In the genomic region with DNA sequence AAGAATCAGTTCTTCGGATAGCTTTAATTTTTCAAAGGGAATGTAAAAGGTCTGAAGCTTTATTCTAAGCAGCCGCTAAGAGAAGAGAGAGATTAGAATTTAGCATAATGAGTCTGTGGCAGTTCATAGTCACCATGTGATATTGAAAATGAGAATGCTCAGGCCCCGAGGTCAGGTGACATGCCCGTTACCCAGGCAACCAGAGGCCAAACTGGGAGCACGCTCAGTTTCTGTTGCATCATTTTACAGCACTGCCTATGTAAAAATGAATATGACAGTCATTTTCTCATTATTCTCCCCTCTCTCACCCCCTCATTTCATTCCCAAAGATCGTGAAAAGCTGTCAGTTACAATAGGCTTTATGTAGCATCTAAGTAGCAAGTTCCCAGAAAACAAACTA, we compare ENCODE assay signal across 13 mouse cellular contexts. TPM values are rescaled to one million over a fixed set of nuclear protein-coding genes. Genes with fewer than 3 reads are reported as not detected.
DNase-seq lines count a peak whose midpoint lies in the region; ATAC-seq and TF ChIP-seq lines count a peak whose summit lies in the region.
"Had no signal": no experiment of that assay in that cellular context is flagged by ENCODE, and none has a peak within 500 bp of the region (broad histone marks: within the 10 kb centered on the region; RNA-seq: fewer than 3 reads in every experiment).

No protein-coding gene starts in this region.

- no peak overlapping the region for H3K4me3 ChIP-seq in lung, postnatal 0 days (ENCODE audit: low read depth, low read length)
- H3K4me3 ChIP-seq in forebrain, embryonic 10.5 days: no peak overlapping the region
- no peak overlapping the region for H3K4me3 ChIP-seq in hindbrain, embryonic 15.5 days
- no peak overlapping the region for H3K4me3 ChIP-seq in neural tube, embryonic 14.5 days (ENCODE audit: low read depth, low read length)
- no peak overlapping the region for H3K4me3 ChIP-seq in heart, adult 2 months

- no peak overlapping the region for H3K4me2 ChIP-seq in lung, postnatal 0 days (replicated peaks; ENCODE audit: low read depth, low read length)
- no peak overlapping the region for H3K4me2 ChIP-seq in hindbrain, embryonic 15.5 days
- no peak overlapping the region for H3K4me2 ChIP-seq in neural tube, embryonic 14.5 days (ENCODE audit: low read depth, low read length)

- ATAC-seq in lung, postnatal 0 days: no peak
- ATAC-seq in hindbrain, embryonic 15.5 days (ENCODE audit: low FRiP score, low read depth): peak; percentile 76
- ATAC-seq in neural tube, embryonic 14.5 days (ENCODE audit: low read depth): peak; percentile 62; the same call in 1 of the 2 replicates
- ATAC-seq in granulocyte monocyte progenitor cell, adult 5-6 weeks (replicated peaks; ENCODE audit: poor library complexity, severe bottlenecking): no peak

- H3K9ac ChIP-seq in lung, postnatal 0 days (replicated peaks; ENCODE audit: low read depth): no peak overlapping the region
- no peak overlapping the region for H3K9ac ChIP-seq in hindbrain, embryonic 15.5 days
- H3K9ac ChIP-seq in neural tube, embryonic 14.5 days (replicated peaks; ENCODE audit: low read depth, low read length): no peak overlapping the region
- no peak overlapping the region for H3K9ac ChIP-seq in heart, adult 2 months (ENCODE audit: low read depth, low read length)

- TF ChIP-seq POLR2A in heart, adult 2 months (IDR thresholded peaks at IDR 0.05; ENCODE audit: insufficient read depth, low read depth, low read length): no peak

- no peaks in the 10 kb centered on the region for H3K4me1 ChIP-seq in lung, postnatal 0 days (ENCODE audit: insufficient read depth, low read depth, low read length)
- peaks cover 47% of the 10 kb centered on the region for H3K4me1 ChIP-seq in forebrain, embryonic 10.5 days
- H3K4me1 ChIP-seq in hindbrain, embryonic 15.5 days (replicated peaks): peaks cover 21% of the 10 kb centered on the region
- peaks cover 12% of the 10 kb centered on the region for H3K4me1 ChIP-seq in neural tube, embryonic 14.5 days (ENCODE audit: control insufficient read depth, insufficient read depth, low read length)
- H3K4me1 ChIP-seq in heart, adult 2 months (ENCODE audit: control insufficient read depth, insufficient read depth, low read length): no peaks in the 10 kb centered on the region

- intact Hi-C loops in heart, adult 2 months (cut with DNase I): no loop called here

- 56% methylated on average over 6 of the region's 6 CpGs for WGBS in lung, postnatal 0 days
- 55% methylated on average over 6 of the region's 6 CpGs for WGBS in forebrain, embryonic 10.5 days
- WGBS in hindbrain, embryonic 15.5 days: 17% methylated on average over 6 of the region's 6 CpGs
- WGBS in neural tube, embryonic 14.5 days: 23% methylated on average over 6 of the region's 6 CpGs
- 75% methylated on average over 6 of the region's 6 CpGs for WGBS in heart, adult 2 months

- TF ChIP-seq CTCF in lung, postnatal 0 days (IDR thresholded peaks at IDR 0.05): no peak
- TF ChIP-seq CTCF in heart, adult 2 months (IDR thresholded peaks at IDR 0.05): no peak

- no peaks in the 10 kb centered on the region for H3K9me3 ChIP-seq in lung, postnatal 0 days (ENCODE audit: low read length)
- H3K9me3 ChIP-seq in forebrain, embryonic 10.5 days: no peaks in the 10 kb centered on the region
- H3K9me3 ChIP-seq in hindbrain, embryonic 15.5 days: no peaks in the 10 kb centered on the region
- no peaks in the 10 kb centered on the region for H3K9me3 ChIP-seq in neural tube, embryonic 14.5 days (ENCODE audit: control insufficient read depth, low read length)

- H3K36me3 ChIP-seq in lung, postnatal 0 days (ENCODE audit: insufficient read depth, low read length): no peaks in the 10 kb centered on the region
- H3K36me3 ChIP-seq in forebrain, embryonic 10.5 days (replicated peaks): no peaks in the 10 kb centered on the region
- H3K36me3 ChIP-seq in hindbrain, embryonic 15.5 days: peaks cover 5% of the 10 kb centered on the region; the same call in 1 of the 2 replicates
- H3K36me3 ChIP-seq in neural tube, embryonic 14.5 days (ENCODE audit: control insufficient read depth, insufficient read depth, low read length): no peaks in the 10 kb centered on the region
- no peaks in the 10 kb centered on the region for H3K36me3 ChIP-seq in heart, adult 2 months (ENCODE audit: control insufficient read depth, insufficient read depth, low read length)

- TF ChIP-seq EP300 in lung, postnatal 0 days (IDR thresholded peaks at IDR 0.05): no peak
- no peak for TF ChIP-seq EP300 in heart, adult 2 months (IDR thresholded peaks at IDR 0.05; ENCODE audit: insufficient read depth, low read depth, low read length)

- peak; percentile 6 for DNase-seq in lung, postnatal 0 days (ENCODE audit: low spot score)
- DNase-seq in lung, postnatal 25 days (ENCODE audit: low spot score): no peak
- peak; percentile 63 for DNase-seq in forebrain, embryonic 10.5 days (ENCODE audit: extremely low spot score, low spot score)
- no peak for DNase-seq in heart, adult 2 months
- DNase-seq: lung, postnatal 4 days; spleen, adult 18-20 months had no signal

- H3K27me3 ChIP-seq in lung, postnatal 0 days (replicated peaks; ENCODE audit: insufficient read depth, low read length): no peaks in the 10 kb centered on the region
- peaks cover 3% of the 10 kb centered on the region; the same call in 1 of the 2 replicates for H3K27me3 ChIP-seq in forebrain, embryonic 10.5 days (ENCODE audit: poor library complexity, severe bottlenecking)
- H3K27me3 ChIP-seq in hindbrain, embryonic 15.5 days: no peaks in the 10 kb centered on the region
- no peaks in the 10 kb centered on the region for H3K27me3 ChIP-seq in neural tube, embryonic 14.5 days (ENCODE audit: control insufficient read depth, insufficient read depth, low read length)
- no peaks in the 10 kb centered on the region for H3K27me3 ChIP-seq in heart, adult 2 months (ENCODE audit: control insufficient read depth, insufficient read depth, low read length)

- H3K79me2 ChIP-seq in heart, adult 2 months (replicated peaks; ENCODE audit: control insufficient read depth, insufficient read depth, low read length): no peaks in the 10 kb centered on the region

- no peak overlapping the region for H3K27ac ChIP-seq in lung, postnatal 0 days (ENCODE audit: low read length)
- H3K27ac ChIP-seq in forebrain, embryonic 10.5 days: peak overlapping the region; percentile 73
- H3K27ac ChIP-seq in hindbrain, embryonic 15.5 days (replicated peaks): peak overlapping the region; percentile 60
- no peak overlapping the region for H3K27ac ChIP-seq in neural tube, embryonic 14.5 days (ENCODE audit: low read depth, low read length)
- no peak overlapping the region for H3K27ac ChIP-seq in heart, adult 2 months

RNA-seq across cellular contexts. Expression of gene Gm39653, which starts 42.3 kb away (rescaled TPM):
- not detected in 2 replicates for polyA plus RNA-seq in lung, postnatal 0 days (2015; fragmentation: Nextera tagmentation; extraction: Ambion mirVana)
- not detected in 2 replicates for polyA plus RNA-seq in forebrain, embryonic 10.5 days (2016; fragmentation: Nextera tagmentation; extraction: Ambion mirVana)
- polyA plus RNA-seq in hindbrain, embryonic 15.5 days (2015; fragmentation: Nextera tagmentation; extraction: Ambion mirVana): not detected in 2 replicates
- polyA plus RNA-seq in neural tube, embryonic 14.5 days (2014; fragmentation: Nextera tagmentation; extraction: Ambion mirVana): 0.24 TPM in 1 of 2 replicates, not detected in the other
- total RNA-seq in granulocyte monocyte progenitor cell, adult 5-6 weeks (2014; fragmentation: Nextera tagmentation): not detected in 2 replicates
- total RNA-seq in granulocyte monocyte progenitor cell, adult 5-6 weeks (2017): not detected in 2 replicates
- total RNA-seq in heart, adult 2 months (2021): not detected
- not detected in 2 replicates for polyA plus RNA-seq in heart, adult 2 months (2012; rRNA removed)
- total RNA-seq: heart, postnatal 25 days; layer of hippocampus, postnatal 10 days had no signal
- polyA plus RNA-seq: frontal cortex, adult 2 months; urinary bladder, adult 2 months had no signal

Comparison
In these comparisons a context has a peak if more than half of its experiments do, and no peak if none do; other contexts are left out.
1. DNase-seq: peak in lung, postnatal 0 days (single experiment) and forebrain, embryonic 10.5 days (single experiment); none in lung, postnatal 25 days (single experiment) and heart, adult 2 months (0 of 2).
2. ATAC-seq: peak in hindbrain, embryonic 15.5 days (single experiment) and neural tube, embryonic 14.5 days (single experiment); none in lung, postnatal 0 days (single experiment) and granulocyte monocyte progenitor cell, adult 5-6 weeks (single experiment).
3. H3K27ac ChIP-seq: peak in forebrain, embryonic 10.5 days (single experiment) and hindbrain, embryonic 15.5 days (single experiment); none in lung, postnatal 0 days (single experiment), neural tube, embryonic 14.5 days (single experiment) and heart, adult 2 months (single experiment).